Mouse (Mus musculus) forebrain, embryonic 11.5 days (tissue): ENCODE results near the gene Nupl2. TPM values are rescaled to one million over a fixed set of nuclear protein-coding genes. Genes with fewer than 3 reads are reported as not detected.

Experiments
- polyA plus RNA-seq: library from polyadenylated mRNA; unstranded; fragments of >200 nt; fragmentation: Nextera tagmentation; extraction: Ambion mirVana; gene quantifications from 2 replicates; pipeline ENCODE4 v1.2.1, GENCODE M21; 2014

Nupl2 gene
- polyA plus RNA-seq, 1 experiment from 2014 or later: 23.1 TPM

Other genes starting within 250 kb of the Nupl2 start
- 44.8 and 48.0 TPM in 2 replicates for gene Fam126a, start 134.3 kb upstream of the Nupl2 start, polyA plus RNA-seq
- gene Klhl7, start 64.4 kb upstream of the Nupl2 start, polyA plus RNA-seq: 118 and 129 TPM in 2 replicates
- 9.1 and 10.9 TPM in 2 replicates for gene Kcnh2, start 186.6 kb downstream of the Nupl2 start, polyA plus RNA-seq
- 6.6 and 7.4 TPM in 2 replicates for gene Nos3, start 199.8 kb downstream of the Nupl2 start, polyA plus RNA-seq
- 0.21 and 0.44 TPM in 2 replicates for gene Atg9b, start 227.2 kb downstream of the Nupl2 start, polyA plus RNA-seq
- 45.5 and 57.8 TPM in 2 replicates for gene Abcb8, start 228.7 kb downstream of the Nupl2 start, polyA plus RNA-seq
- not detected in 2 replicates for gene Asic3, start 248.4 kb downstream of the Nupl2 start, polyA plus RNA-seq